Mouse (Mus musculus) bone marrow macrophage, adult 2 months (primary cell): Measurements from ENCODE around the gene Wnt11. TPM values are rescaled to one million over a fixed set of nuclear protein-coding genes. Genes with fewer than 3 reads are reported as not detected.
A peak's percentile ranks its signal among the peaks of the same experiment; 100 is the strongest.

Experiments used
- H3K27ac ChIP-seq: 2 replicates; pipeline ENCODE4 v1.5.1; 2012; ENCODE audit warnings: low read depth, low read length; ENCODE audit not compliant: insufficient read depth
- H3K4me1 ChIP-seq: 2 replicates; pipeline ENCODE4 v1.6.1; 2012; ENCODE audit warnings: low read length; ENCODE audit not compliant: control insufficient read depth, insufficient read depth
- H3K4me3 ChIP-seq: 2 replicates; pipeline ENCODE4 v1.5.1; 2012; ENCODE audit warnings: mild to moderate bottlenecking, low read length, moderate library complexity; ENCODE audit not compliant: insufficient read depth
- CTCF ChIP-seq: IDR thresholded peaks from 2 replicates; pipeline ENCODE4 v1.5.1; 2012; ENCODE audit warnings: low read depth, mild to moderate bottlenecking, low read length, moderate library complexity
- POLR2A ChIP-seq: IDR thresholded peaks from 2 replicates; pipeline ENCODE4 v1.6.1; 2012; ENCODE audit warnings: mild to moderate bottlenecking, low read depth, low read length, borderline replicate concordance
- polyA plus RNA-seq: library from polyadenylated mRNA; stranded (reverse); fragments of >200 nt; gene quantifications from 2 replicates; pipeline ENCODE4 v1.2.4, GENCODE M21; 2012; ENCODE audit not compliant: missing spikeins, insufficient read depth, insufficient read length

Wnt11 gene
- polyA plus RNA-seq, 1 experiment: not detected

DNA sequence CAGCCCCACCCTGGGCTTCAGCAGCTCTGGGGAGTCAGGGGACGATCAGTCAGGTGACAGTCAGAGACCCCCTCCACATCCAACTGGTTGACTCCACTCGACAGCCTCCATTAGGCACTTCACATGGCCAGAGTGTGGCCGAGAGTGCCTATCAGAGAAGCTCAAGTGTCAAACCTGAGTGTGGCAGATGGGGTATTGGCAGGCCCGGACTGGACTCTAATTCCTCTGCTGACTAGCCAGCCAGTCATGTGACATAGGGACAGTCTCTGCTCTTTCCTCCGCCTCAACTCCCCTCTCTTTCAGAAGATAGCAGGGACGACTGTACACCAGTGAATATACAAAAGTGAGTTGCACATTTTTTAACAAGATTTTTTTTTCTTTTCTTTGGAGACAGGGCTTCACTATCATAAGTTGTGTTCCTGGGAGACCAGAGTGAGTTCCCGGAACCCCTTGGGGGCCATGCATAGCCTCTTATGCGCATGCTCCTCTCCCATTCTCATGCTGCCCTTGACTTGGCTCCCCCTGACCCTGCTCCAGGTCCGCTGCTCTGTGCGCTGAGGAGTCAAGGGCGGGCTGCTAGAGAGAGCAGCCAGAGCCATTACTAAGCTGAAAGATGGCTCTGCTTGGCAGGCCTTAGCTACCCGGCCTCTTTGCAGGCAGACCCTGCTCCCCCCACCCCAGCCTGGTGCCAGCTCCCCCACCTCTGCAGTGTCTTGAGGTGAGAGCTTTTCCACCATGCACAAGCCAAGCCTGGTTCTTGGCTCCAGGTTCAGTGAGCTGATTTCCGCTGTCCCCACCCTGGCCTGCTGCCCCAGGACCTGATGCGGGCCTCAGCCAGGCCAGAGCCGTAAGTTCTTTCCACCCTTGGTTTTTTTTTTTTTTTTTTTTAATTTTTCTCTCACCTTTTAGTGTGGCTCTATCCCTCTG is 10.8 kb upstream of the Wnt11 start:
- Histone ChIP-seq H3K27ac (no peak overlapping the region), H3K4me1 (no peaks in the 10 kb centered on the region), H3K4me3 (no peak overlapping the region)
- TF ChIP-seq POLR2A: no peak
- no peak for TF ChIP-seq CTCF

DNA sequence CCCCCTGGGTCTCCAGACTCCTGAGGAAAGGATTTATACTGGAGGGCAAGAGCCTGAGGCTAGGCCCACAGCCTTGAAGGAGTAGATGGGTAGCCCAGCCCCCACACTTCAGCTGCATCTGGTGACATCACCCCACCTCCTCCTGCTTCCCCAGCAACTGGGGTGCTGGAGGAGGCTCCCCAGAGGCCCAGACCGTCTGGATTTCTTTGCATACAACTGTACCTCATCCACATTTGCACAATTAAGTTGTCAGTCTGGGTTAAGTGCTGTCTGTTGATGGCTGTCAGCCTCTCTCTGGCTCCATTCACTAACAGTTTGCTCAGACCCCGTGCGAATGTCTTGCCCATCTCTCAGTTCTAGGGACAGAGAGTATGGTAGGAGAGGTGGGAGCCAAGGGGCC is 6.9 kb upstream of the Wnt11 start:
- no peak for TF ChIP-seq POLR2A
- TF ChIP-seq CTCF: no peak
- Histone ChIP-seq H3K4me3 (no peak overlapping the region), H3K27ac (no peak overlapping the region), H3K4me1 (no peaks in the 10 kb centered on the region)

DNA sequence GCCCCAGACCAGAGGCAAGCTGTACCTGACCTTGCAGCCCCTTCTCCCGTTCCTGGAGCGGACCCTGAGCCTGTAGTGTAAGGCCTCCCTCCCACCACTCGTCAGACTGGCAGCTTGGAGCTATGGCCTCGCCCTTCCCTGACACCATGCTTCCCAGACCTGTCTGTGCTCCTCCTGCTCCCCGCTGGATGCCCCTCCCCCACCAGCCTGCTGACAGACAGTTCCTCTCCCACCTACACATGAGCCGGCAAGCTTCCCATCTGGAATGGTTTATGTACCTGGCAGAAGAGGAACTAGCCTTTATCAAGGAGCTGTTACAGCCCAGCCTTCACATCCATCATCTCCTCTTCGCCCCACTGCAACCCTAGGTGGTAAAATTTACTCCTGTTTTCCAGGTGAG is 6.0 kb upstream of the Wnt11 start:
- Histone ChIP-seq H3K4me1 (no peaks in the 10 kb centered on the region), H3K27ac (no peak overlapping the region), H3K4me3 (no peak overlapping the region)
- TF ChIP-seq POLR2A: no peak
- TF ChIP-seq CTCF: no peak

DNA sequence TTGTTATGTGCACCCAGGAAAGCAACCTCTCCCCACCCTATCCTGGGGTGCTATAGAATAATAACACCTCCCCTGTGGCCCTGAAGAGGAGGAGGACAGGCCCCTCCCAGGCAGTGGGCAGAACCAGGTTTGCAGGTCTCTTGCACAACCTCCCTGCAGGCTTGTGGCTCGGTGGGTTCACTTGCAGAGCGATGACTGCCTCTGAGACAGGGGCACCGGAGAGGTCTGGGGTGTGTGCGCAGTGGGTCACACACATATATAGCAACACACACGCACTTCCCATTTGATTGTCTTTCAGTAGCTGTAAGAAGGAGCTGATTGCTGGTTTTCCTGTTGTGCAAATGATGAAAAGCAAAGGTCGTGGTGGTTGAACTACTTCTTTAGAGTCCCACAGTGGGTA is 3.6 kb upstream of the Wnt11 start:
- TF ChIP-seq CTCF (no peak), POLR2A (no peak)
- no peak overlapping the region for H3K4me3 ChIP-seq

DNA sequence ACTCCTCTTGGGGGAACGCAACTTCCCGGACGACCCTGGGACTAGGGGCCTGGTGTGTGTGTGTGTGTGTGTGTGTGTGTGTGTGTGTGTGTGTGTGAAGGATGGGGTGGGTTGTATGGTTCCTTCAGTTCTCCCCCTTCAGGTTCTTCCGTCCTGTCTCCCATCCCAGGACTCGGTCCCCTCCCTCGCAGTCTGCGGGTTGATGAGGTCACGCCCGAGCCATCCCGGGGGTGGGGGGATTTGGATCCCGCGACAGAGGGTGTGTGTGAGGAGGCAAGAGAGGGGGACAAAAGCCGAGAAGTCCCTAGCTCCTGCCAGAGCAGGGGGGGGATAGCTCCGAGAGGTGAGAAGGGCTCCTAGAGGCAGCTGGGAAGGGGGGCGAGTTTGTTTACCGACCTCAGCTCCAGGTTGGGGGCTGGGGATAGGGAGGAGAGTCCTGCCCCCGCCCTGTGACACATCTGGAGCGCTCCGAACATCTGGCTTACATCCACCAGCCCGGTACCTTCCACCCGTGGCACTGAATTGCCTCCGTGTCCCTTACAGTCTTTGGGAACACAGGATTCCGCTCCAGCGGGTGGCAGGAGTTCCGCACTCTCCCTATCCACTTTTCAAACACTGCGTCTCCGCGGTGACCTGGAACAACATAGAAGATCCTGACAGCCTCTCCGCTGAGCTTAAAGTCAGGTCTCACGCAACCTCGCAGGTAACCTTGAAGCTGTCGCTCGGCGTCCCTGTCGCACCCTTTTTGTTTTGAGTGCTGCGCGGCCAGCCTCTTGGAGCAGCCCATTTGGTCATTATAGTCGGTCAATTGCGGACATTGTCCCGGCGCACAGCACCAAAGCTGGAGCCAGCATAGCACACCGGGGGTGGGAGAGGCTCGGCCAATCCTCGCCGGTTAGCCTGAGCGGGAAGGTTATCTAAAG is 868 bp downstream of the Wnt11 start:
- Histone ChIP-seq H3K27ac (no peak overlapping the region), H3K4me3 (peak overlapping the region; percentile 23; the same call in 1 of the 2 replicates), H3K4me1 (0 out of 2 replicates have a peak, but pooled peaks cover 2% of the 10 kb centered on the region)
- TF ChIP-seq POLR2A (no peak), CTCF (no peak)

More for the DNA sequence above, 3.6 kb upstream of the Wnt11 start:
- H3K27ac ChIP-seq: no peak overlapping the region
- 0 out of 2 replicates have a peak, but pooled peaks cover 2% of the 10 kb centered on the region for H3K4me1 ChIP-seq

DNA sequence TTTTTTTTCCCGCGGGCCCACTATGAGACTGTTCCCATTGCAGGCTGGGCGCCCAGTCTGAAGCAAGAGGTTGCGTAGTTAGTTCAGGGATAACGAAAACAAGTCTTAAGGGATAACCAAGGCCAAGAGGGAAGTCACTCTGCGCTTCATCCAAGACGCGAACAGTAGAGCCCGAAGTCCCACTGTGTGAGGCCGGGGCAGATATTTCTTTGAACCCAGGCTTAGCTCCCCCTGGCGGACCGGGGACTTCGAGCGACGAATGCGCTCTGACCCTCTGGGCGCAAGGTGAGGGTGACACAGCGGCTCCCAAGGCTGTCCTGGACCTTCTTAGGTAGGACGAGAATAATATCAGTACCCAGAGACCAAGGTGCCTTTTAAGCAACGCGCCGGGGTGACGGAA is 1.7 kb downstream of the Wnt11 start:
- no peak for TF ChIP-seq POLR2A
- peak; percentile 54 for TF ChIP-seq CTCF
- H3K4me1 ChIP-seq: peaks cover 6% of the 10 kb centered on the region; the same call in 1 of the 2 replicates
- no peak overlapping the region for H3K4me3 ChIP-seq
- H3K27ac ChIP-seq: no peak overlapping the region

DNA sequence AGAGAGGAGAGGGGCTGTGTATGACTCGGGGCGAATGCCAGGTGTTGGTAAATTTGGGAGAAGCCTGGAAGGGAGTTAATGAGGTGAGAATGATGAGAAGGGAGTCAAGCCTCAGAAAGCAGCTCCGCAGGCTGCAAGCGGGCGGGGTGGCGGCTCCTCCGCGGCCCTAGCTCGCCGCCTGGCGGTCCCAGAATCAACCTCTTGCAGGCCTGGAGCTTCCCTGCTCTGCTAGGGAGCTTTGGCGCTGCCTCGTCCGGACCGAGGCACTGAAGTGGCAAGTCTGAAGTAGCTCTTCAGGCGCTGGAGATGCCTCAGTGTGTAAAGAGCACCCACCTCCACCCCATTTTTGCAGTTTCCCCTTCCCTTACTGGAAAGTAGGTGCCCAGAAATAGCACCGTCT is 3.0 kb downstream of the Wnt11 start:
- Histone ChIP-seq H3K4me3 (no peak overlapping the region), H3K4me1 (peaks cover 6% of the 10 kb centered on the region; the same call in 1 of the 2 replicates), H3K27ac (no peak overlapping the region)
- TF ChIP-seq CTCF: peak; percentile 47; the same call in 1 of the 2 replicates
- no peak for TF ChIP-seq POLR2A

GRCm38 (mm10) chr7:98838729-98839141 is 3.8 kb downstream of the Wnt11 start:
- no peak for TF ChIP-seq POLR2A
- no peak for TF ChIP-seq CTCF
- Histone ChIP-seq H3K4me1 (peaks cover 6% of the 10 kb centered on the region; the same call in 1 of the 2 replicates), H3K27ac (no peak overlapping the region), H3K4me3 (peak overlapping the region; percentile 28)

DNA sequence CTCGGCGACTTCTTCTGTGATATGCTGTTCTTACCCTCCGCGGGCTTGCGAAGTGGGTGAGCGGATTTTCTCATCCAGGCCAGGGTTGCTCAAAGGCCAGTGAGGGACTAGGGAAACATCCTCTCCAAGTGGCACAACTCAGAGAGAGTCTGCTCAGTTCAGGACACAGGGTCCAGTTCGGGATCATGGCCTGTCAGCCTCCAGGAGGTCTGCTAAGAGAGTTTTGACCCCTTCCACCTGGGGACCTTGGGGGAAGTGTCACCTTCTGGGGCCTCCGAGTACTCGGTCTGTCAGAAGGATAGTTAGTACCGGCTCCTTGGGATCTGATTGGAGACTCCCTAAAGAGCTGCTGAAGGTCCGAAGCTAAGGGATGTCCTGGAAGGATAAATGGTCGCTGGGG is 4.4 kb downstream of the Wnt11 start:
- TF ChIP-seq POLR2A (no peak), CTCF (no peak)
- Histone ChIP-seq H3K4me3 (peak overlapping the region; percentile 28), H3K4me1 (peaks cover 6% of the 10 kb centered on the region; the same call in 1 of the 2 replicates), H3K27ac (no peak overlapping the region)

DNA sequence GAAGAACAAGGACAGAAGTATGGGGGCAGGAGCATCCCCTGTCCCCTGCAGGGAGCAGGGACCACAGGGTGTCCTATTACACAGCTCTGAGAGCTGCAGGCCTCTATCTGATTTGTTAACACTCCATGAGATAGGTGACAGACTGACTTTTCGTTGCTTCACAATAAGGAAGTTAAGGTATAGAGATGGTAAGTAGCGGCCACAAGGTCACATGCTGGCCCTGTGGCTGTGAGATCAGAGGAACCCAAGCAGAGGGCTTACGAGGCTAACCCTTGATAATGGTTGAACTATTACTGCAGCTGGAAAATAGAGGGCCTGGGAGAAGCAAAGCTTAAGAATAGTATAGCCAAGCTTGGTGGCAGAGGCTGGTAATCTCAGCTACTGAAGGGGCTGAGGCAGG is 5.9 kb downstream of the Wnt11 start:
- H3K4me1 ChIP-seq: peaks cover 6% of the 10 kb centered on the region; the same call in 1 of the 2 replicates
- no peak overlapping the region for H3K27ac ChIP-seq
- H3K4me3 ChIP-seq: no peak overlapping the region
- TF ChIP-seq POLR2A: no peak
- no peak for TF ChIP-seq CTCF
